Mouse (Mus musculus) intestine, embryonic 15.5 days (tissue): ENCODE results near the gene Pkn1. TPM values are rescaled to one million over a fixed set of nuclear protein-coding genes. Genes with fewer than 3 reads are reported as not detected.

Experiments used
- ATAC-seq: fragments of 200-750 bp; cut with Nextera tagmentation; 2 replicates; pipeline ENCODE4 v1.8.0; 2017; ENCODE audit warnings: moderate TSS enrichment, moderate library complexity
- H3K27ac ChIP-seq: fragments of 300-500 bp; sonication (generic); 2 replicates; pipeline ENCODE4 v1.5.1; 2015; ENCODE audit warnings: mild to moderate bottlenecking, inconsistent platforms
- H3K27me3 ChIP-seq: fragments of 300-500 bp; sonication (generic); replicated peaks from 2 replicates; pipeline ENCODE4 v1.6.1; 2015; ENCODE audit warnings: inconsistent platforms
- H3K36me3 ChIP-seq: fragments of 300-500 bp; sonication (generic); 2 replicates; pipeline ENCODE4 v1.6.1; 2015; ENCODE audit warnings: inconsistent platforms
- H3K4me1 ChIP-seq: fragments of 300-500 bp; sonication (generic); replicated peaks from 2 replicates; pipeline ENCODE4 v1.6.1; 2015; ENCODE audit warnings: inconsistent platforms
- H3K4me2 ChIP-seq: fragments of 300-500 bp; sonication (generic); replicated peaks from 2 replicates; pipeline ENCODE4 v1.6.1; 2015; ENCODE audit warnings: mild to moderate bottlenecking, inconsistent platforms
- H3K4me3 ChIP-seq: fragments of 300-500 bp; sonication (generic); replicated peaks from 2 replicates; pipeline ENCODE4 v1.5.1; 2015; ENCODE audit warnings: inconsistent platforms
- H3K9ac ChIP-seq: fragments of 300-500 bp; sonication (generic); 2 replicates; pipeline ENCODE4 v1.6.1; 2015; ENCODE audit warnings: inconsistent platforms
- H3K9me3 ChIP-seq: fragments of 300-500 bp; sonication (generic); 2 replicates; pipeline ENCODE4 v1.6.1; 2016; ENCODE audit warnings: inconsistent platforms
- WGBS: fragments of 180-500 bp; shearing (Covaris S2); methylation state at CpG from one replicate; pipeline ENCODE4 v1.1.7; 2015; 5-methylcytosine and 5-hydroxymethylcytosine counted together
- polyA plus RNA-seq: library from polyadenylated mRNA; unstranded; fragments of >200 nt; fragmentation: Nextera tagmentation; extraction: Ambion mirVana; gene quantifications from 2 replicates; pipeline ENCODE4 v1.2.1, GENCODE M21; 2015

Pkn1 gene
- polyA plus RNA-seq, 1 experiment from 2014 or later, result 35.2 TPM

DNA sequence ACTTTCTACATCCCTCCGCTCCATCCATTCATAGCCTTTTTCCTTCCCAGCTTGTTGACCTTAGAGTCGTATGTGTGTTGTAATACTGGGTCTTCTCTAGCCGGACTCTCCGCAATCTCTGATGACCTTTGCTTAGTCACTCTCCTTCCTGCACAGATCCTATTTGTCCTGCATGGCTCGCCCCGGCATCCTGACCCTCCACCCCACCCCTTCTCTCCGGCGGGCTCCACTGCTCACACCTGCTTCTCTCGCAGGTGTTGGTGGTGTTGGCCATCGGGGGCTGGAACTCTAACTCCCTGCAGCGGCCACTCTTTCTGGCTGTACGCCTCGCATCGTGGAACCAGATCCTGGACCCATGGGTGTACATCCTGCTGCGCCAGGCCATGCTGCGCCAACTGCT is 30.0 kb downstream of the Pkn1 start:
- peaks cover 46% of the 10 kb centered on the region for H3K4me1 ChIP-seq
- H3K27ac ChIP-seq, result no peak overlapping the region
- H3K36me3 ChIP-seq, result peaks cover 40% of the 10 kb centered on the region
- H3K27me3 ChIP-seq, result no peaks in the 10 kb centered on the region
- peak; percentile 0; the same call in 1 of the 2 replicates for ATAC-seq
- WGBS, result 71% methylated on average over 16 of the region's 16 CpGs
- no peak overlapping the region for H3K9ac ChIP-seq
- no peaks in the 10 kb centered on the region for H3K9me3 ChIP-seq
- no peak overlapping the region for H3K4me3 ChIP-seq
- H3K4me2 ChIP-seq, result peak overlapping the region; percentile 69; the same call in 1 of the 2 replicates

DNA sequence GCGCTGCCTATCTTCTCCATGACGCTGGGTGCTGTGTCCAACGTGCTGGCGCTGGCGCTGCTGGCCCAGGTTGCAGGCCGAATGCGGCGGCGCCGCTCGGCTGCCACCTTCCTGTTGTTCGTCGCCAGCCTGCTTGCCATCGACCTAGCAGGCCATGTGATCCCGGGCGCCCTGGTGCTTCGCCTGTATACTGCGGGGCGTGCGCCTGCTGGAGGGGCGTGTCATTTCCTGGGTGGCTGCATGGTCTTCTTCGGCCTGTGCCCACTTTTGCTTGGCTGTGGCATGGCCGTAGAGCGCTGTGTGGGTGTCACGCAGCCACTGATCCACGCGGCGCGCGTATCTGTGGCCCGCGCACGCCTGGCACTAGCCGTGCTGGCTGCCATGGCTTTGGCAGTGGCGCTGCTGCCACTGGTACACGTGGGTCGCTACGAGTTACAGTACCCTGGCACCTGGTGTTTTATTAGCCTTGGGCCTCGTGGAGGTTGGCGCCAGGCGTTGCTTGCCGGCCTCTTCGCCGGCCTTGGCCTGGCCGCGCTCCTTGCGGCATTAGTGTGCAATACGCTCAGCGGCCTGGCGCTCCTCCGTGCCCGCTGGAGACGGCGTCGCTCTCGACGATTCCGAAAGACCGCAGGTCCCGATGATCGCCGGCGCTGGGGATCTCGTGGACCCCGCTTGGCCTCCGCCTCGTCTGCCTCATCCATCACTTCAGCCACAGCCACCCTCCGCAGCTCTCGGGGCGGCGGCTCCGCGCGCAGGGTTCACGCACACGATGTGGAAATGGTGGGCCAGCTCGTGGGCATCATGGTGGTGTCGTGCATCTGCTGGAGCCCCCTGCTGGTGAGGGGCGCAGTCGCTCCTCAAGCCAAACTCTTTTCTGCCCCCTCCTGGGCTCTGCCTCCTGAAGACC is 30.7 kb downstream of the Pkn1 start:
- Histone ChIP-seq H3K9ac (peak overlapping the region; percentile 38), H3K4me1 (peaks cover 46% of the 10 kb centered on the region), H3K4me2 (peak overlapping the region; percentile 69), H3K9me3 (no peaks in the 10 kb centered on the region), H3K36me3 (peaks cover 40% of the 10 kb centered on the region), H3K27me3 (no peaks in the 10 kb centered on the region), H3K4me3 (peak overlapping the region; percentile 28), H3K27ac (no peak overlapping the region)
- whole genome bisulfite sequencing, result 28% methylated on average over 80 of the region's 80 CpGs
- ATAC-seq, result peak; percentile 41

- peak overlapping the region; percentile 69 for H3K4me2 ChIP-seq
- 80% methylated on average over 10 of the region's 10 CpGs for WGBS
These were observed 31.5 kb downstream of the Pkn1 start for GRCm38 (mm10) chr8:83667526-83667925.

DNA sequence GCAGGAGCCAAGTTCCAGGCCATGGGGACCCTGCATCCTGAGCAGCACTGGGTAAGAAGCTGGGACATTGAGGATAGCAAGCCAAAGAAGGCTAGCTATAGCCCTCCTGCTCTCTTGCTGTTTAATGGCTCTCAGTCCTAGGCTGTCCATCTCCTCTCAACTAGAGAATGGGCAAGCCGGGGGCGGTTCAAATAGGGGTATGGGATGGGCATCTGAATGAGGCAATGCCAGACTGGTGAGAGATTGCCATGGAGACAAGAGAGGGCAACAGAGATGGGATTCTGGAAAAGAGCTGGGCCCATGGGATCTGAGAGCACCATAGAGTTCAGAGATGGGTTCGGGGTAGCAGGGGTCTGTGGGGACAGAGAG is 32.1 kb downstream of the Pkn1 start:
- Histone ChIP-seq H3K9me3 (no peaks in the 10 kb centered on the region), H3K4me3 (peak overlapping the region; percentile 13; the same call in 1 of the 2 replicates), H3K36me3 (peaks cover 31% of the 10 kb centered on the region), H3K4me1 (peaks cover 56% of the 10 kb centered on the region), H3K27ac (peak overlapping the region; percentile 75), H3K9ac (peak overlapping the region; percentile 36), H3K27me3 (no peaks in the 10 kb centered on the region), H3K4me2 (peak overlapping the region; percentile 47)
- WGBS, result 95% methylated on average over 3 of the region's 3 CpGs
- no peak for ATAC-seq

More at GRCm38 (mm10) chr8:83667526-83667925, 31.5 kb downstream of the Pkn1 start:
- Histone ChIP-seq H3K9me3 (no peaks in the 10 kb centered on the region), H3K27me3 (no peaks in the 10 kb centered on the region), H3K4me3 (no peak overlapping the region), H3K36me3 (peaks cover 36% of the 10 kb centered on the region), H3K27ac (no peak overlapping the region), H3K9ac (no peak overlapping the region), H3K4me1 (peaks cover 50% of the 10 kb centered on the region)
- ATAC-seq, result no peak

DNA sequence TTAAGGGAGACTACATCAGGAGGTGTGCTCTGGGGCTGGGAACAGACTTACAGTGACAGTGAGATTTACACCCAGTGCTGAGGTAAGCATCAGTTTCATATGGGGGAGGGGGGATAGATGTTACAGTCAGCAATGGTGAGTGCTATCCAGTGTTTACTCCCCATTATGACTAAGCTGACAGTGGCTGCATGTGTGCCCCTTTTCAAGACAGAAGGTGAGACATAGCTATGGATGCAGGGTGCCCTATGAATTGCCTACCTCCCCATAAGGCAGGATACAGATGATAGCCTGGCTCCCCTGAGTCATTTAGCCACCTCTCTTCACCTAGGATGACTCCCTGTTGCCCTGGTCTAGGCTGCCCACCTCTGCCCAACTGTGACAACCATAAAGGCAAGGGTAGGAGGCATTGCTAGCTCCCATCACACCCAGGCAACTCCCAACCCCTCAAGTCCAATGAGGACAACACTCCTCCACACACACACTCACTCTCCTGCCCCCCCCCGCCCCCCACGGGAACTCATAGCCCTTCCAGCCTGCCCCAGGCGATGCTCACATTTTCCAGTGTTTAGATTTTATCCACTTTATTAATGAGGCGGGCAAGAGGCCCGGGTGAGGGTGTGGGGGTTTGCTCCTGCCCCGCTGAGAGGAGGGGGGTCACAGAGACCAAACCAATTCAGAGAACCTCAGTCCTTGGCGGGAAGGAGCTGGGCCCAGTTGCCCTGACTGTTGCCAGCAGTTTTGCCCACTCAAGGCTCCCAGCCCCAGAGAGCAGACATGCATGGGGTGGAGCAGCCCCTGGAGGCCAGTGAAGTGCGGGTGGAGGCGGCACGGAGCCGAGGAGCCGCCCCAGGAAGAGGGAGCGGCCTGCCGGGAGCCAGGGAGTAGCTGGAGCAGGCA is 32.8 kb downstream of the Pkn1 start, which contains the start of gene Ptger1:
TSS of gene Ptger1 (plus strand) at position 710 of the 897 bp plus-strand sequence.
- peak within 1 kb of the TSS; percentile 69 for H3K4me2 ChIP-seq
- H3K9ac ChIP-seq, result peak within 1 kb of the TSS; percentile 36
- H3K4me3 ChIP-seq, result peak within 1 kb of the TSS; percentile 13; the same call in 1 of the 2 replicates
- peaks cover 25% of the 10 kb centered on the region for H3K36me3 ChIP-seq
- peak within 1 kb of the TSS; percentile 75 for H3K27ac ChIP-seq
- 15% methylated on average over 14 of the region's 14 CpGs for WGBS
- H3K9me3 ChIP-seq, result no peaks in the 10 kb centered on the region
- H3K27me3 ChIP-seq, result no peaks in the 10 kb centered on the region
- peak; percentile 38 for ATAC-seq
- H3K4me1 ChIP-seq, result peaks cover 63% of the 10 kb centered on the region

GRCm38 (mm10) chr8:83664931-83665625 is 33.9 kb downstream of the Pkn1 start:
- Histone ChIP-seq H3K27ac (peak overlapping the region; percentile 75), H3K27me3 (no peaks in the 10 kb centered on the region), H3K9ac (no peak overlapping the region), H3K4me3 (no peak overlapping the region), H3K36me3 (peaks cover 14% of the 10 kb centered on the region), H3K9me3 (no peaks in the 10 kb centered on the region), H3K4me1 (peaks cover 74% of the 10 kb centered on the region), H3K4me2 (no peak overlapping the region)
- WGBS, result 20% methylated on average over 2 of the region's 2 CpGs
- no peak for ATAC-seq

- peaks cover 77% of the 10 kb centered on the region for H3K4me1 ChIP-seq
- peaks cover 7% of the 10 kb centered on the region for H3K36me3 ChIP-seq
- H3K9me3 ChIP-seq, result no peaks in the 10 kb centered on the region
- no peaks in the 10 kb centered on the region for H3K27me3 ChIP-seq
- no peak overlapping the region for H3K27ac ChIP-seq
- H3K4me3 ChIP-seq, result no peak overlapping the region
- H3K9ac ChIP-seq, result no peak overlapping the region
- 91% methylated on average over 13 of the region's 13 CpGs for WGBS
- no peak for ATAC-seq
- no peak overlapping the region for H3K4me2 ChIP-seq
These were observed 34.9 kb downstream of the Pkn1 start for GRCm38 (mm10) chr8:83664096-83664495.

- H3K36me3 ChIP-seq, result peaks cover 7% of the 10 kb centered on the region
- WGBS, result 7% methylated on average over 4 of the region's 4 CpGs
- peak overlapping the region; percentile 59 for H3K4me2 ChIP-seq
- H3K9ac ChIP-seq, result no peak overlapping the region
- no peaks in the 10 kb centered on the region for H3K9me3 ChIP-seq
- peaks cover 62% of the 10 kb centered on the region for H3K4me1 ChIP-seq
- H3K27ac ChIP-seq, result peak overlapping the region; percentile 71
- H3K27me3 ChIP-seq, result no peaks in the 10 kb centered on the region
- ATAC-seq, result peak; percentile 56
- no peak overlapping the region for H3K4me3 ChIP-seq
These were observed 36.6 kb downstream of the Pkn1 start for GRCm38 (mm10) chr8:83662421-83662826.

- H3K36me3 ChIP-seq, result peaks cover 14% of the 10 kb centered on the region
- H3K4me3 ChIP-seq, result peak overlapping the region; percentile 23
- WGBS, result 12% methylated on average over 22 of the region's 22 CpGs
- peaks cover 60% of the 10 kb centered on the region for H3K4me1 ChIP-seq
- H3K9ac ChIP-seq, result peak overlapping the region; percentile 39
- peak overlapping the region; percentile 59 for H3K4me2 ChIP-seq
- H3K27me3 ChIP-seq, result no peaks in the 10 kb centered on the region
- H3K9me3 ChIP-seq, result no peaks in the 10 kb centered on the region
- ATAC-seq, result peak; percentile 31
- H3K27ac ChIP-seq, result peak overlapping the region; percentile 71
These were observed 37.8 kb downstream of the Pkn1 start for GRCm38 (mm10) chr8:83660995-83661680.

GRCm38 (mm10) chr8:83660545-83660944 is 38.4 kb downstream of the Pkn1 start:
- peak; percentile 14 for ATAC-seq
- H3K9me3 ChIP-seq, result no peaks in the 10 kb centered on the region
- no peaks in the 10 kb centered on the region for H3K27me3 ChIP-seq
- WGBS, result 14% methylated on average over 8 of the region's 8 CpGs
- H3K4me3 ChIP-seq, result peak overlapping the region; percentile 23; the same call in 1 of the 2 replicates
- H3K27ac ChIP-seq, result peak overlapping the region; percentile 71; the same call in 1 of the 2 replicates
- H3K4me2 ChIP-seq, result peak overlapping the region; percentile 59
- peaks cover 14% of the 10 kb centered on the region for H3K36me3 ChIP-seq
- H3K4me1 ChIP-seq, result peaks cover 56% of the 10 kb centered on the region
- peak overlapping the region; percentile 39 for H3K9ac ChIP-seq
